Mouse (Mus musculus) G1E (cell line): ENCODE measurements around the gene Txlng. TPM values are rescaled to one million over a fixed set of nuclear protein-coding genes. Genes with fewer than 3 reads are reported as not detected.
A peak's percentile ranks its signal among the peaks of the same experiment; 100 is the strongest.
"Not testable (repeated sequence)": the region's sequence is repeated elsewhere in the genome, so short reads cannot be mapped to it uniquely, and the experiment has no call there.

Experiments
- ATAC-seq: 2 replicates; pipeline ENCODE4 v1.8.0; 2016; ENCODE audit warnings: mild to moderate bottlenecking; ENCODE audit not compliant: insufficient number of reproducible peaks, poor library complexity, low FRiP score, severe bottlenecking; ENCODE audit errors: extremely low read depth
- DNase-seq: peaks from one replicate; pipeline ENCODE4 v3.0.0; 2012; ENCODE audit warnings: low spot score
- H3K27me3 ChIP-seq: 2 replicates; pipeline ENCODE4 v1.6.1; 2012; ENCODE audit warnings: mild to moderate bottlenecking, low read length, inconsistent platforms; ENCODE audit not compliant: insufficient read depth
- H3K36me3 ChIP-seq: replicated peaks from 2 replicates; pipeline ENCODE3; 2012; ENCODE audit warnings: mild to moderate bottlenecking, inconsistent platforms
- H3K4me1 ChIP-seq: 2 replicates; pipeline ENCODE4 v1.6.1; 2012; ENCODE audit warnings: low read depth, low read length, inconsistent platforms, mixed read lengths; ENCODE audit not compliant: insufficient read depth
- H3K4me3 ChIP-seq: 2 replicates; pipeline ENCODE4 v1.5.1; 2012; ENCODE audit warnings: low read depth, mild to moderate bottlenecking, inconsistent platforms, low read length, moderate library complexity, mixed read lengths
- H3K9me3 ChIP-seq: replicated peaks from 2 replicates; pipeline ENCODE4 v1.6.1; 2012; ENCODE audit warnings: inconsistent platforms
- CTCF ChIP-seq: IDR thresholded peaks from 2 replicates; pipeline ENCODE4 v1.5.1; 2012; ENCODE audit warnings: low read depth, low read length, inconsistent platforms, mixed read lengths
- GATA1 ChIP-seq: IDR thresholded peaks from 2 replicates; pipeline ENCODE4 v1.6.1; 2012; ENCODE audit warnings: borderline replicate concordance, low read length, inconsistent platforms, mixed read lengths
- GATA2 ChIP-seq: IDR thresholded peaks from 2 replicates; pipeline ENCODE4 v1.6.1; 2012; ENCODE audit warnings: low read depth, low read length, inconsistent platforms, borderline replicate concordance
- POLR2AphosphoS5 ChIP-seq: IDR thresholded peaks from 2 replicates; pipeline ENCODE4 v1.6.1; 2012; ENCODE audit warnings: low read depth, low read length, inconsistent platforms; ENCODE audit not compliant: insufficient replicate concordance
- TAL1 ChIP-seq: conservative IDR thresholded peaks from 2 replicates; pipeline ENCODE4 v1.6.1; 2012; ENCODE audit warnings: low read depth, low read length, inconsistent platforms, mixed read lengths
- polyA plus RNA-seq: library from polyadenylated mRNA; stranded (reverse); fragments of >175 nt; gene quantifications from 2 replicates; pipeline ENCODE4 v1.2.3, GENCODE M21; 2012
- total RNA-seq, 2 experiments: library from RNA; stranded (forward) in 1 of 2; stranded (reverse) in 1 of 2; fragments of 200-1000 nt in 1 of 2; fragments of >200 nt in 1 of 2; fragmentation: Nextera tagmentation in 1 of 2; gene quantifications; 2 replicates each; pipeline ENCODE4 v1.2.3; 2014 to 2017

The Txlng gene
- total and polyA plus RNA-seq, 3 experiments: 8.2 to 39.1 (median 36.5) TPM

DNA sequence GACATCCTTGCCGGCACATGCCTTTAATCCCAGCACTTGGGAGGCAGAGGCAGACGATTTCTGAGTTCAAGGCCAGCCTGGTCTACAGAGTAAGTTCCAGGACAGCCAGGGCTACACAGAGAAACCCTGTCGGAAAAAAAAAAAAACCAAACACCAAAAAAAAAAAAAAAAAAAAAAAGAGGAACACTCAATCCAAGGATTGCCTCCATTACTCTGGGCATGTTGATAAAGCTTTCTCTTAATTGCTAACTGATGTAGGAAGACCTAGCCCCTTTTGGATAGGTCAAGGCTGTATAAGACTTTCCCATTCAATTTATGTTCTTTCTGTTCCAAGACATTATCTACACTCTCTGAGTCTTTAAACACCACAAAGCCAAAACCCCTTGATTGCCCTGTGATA is 16.3 kb upstream of the Txlng start:
- Histone ChIP-seq H3K4me3 (no peak overlapping the region), H3K27me3 (0 out of 2 replicates have a peak, but pooled peaks cover 4% of the 10 kb centered on the region), H3K9me3 (no peaks in the 10 kb centered on the region), H3K4me1 (no peaks in the 10 kb centered on the region), H3K36me3 (no peaks in the 10 kb centered on the region)
- TF ChIP-seq CTCF: no peak
- no peak for TF ChIP-seq GATA1
- no peak for TF ChIP-seq POLR2AphosphoS5
- no peak for TF ChIP-seq GATA2
- TF ChIP-seq TAL1: no peak
- no peak for DNase-seq
- no peak for ATAC-seq

GRCm38 (mm10) chrX:162844447-162845100 is 15.3 kb upstream of the Txlng start:
- Histone ChIP-seq H3K9me3 (no peaks in the 10 kb centered on the region), H3K36me3 (no peaks in the 10 kb centered on the region), H3K4me1 (no peaks in the 10 kb centered on the region), H3K4me3 (no peak overlapping the region), H3K27me3 (0 out of 2 replicates have a peak, but pooled peaks cover 4% of the 10 kb centered on the region)
- DNase-seq: no peak
- no peak for ATAC-seq
- TF ChIP-seq POLR2AphosphoS5: no peak
- no peak for TF ChIP-seq GATA2
- TF ChIP-seq GATA1: no peak
- no peak for TF ChIP-seq CTCF
- TF ChIP-seq TAL1: no peak

GRCm38 (mm10) chrX:162832101-162832500 is 2.8 kb upstream of the Txlng start:
- Histone ChIP-seq H3K36me3 (no peaks in the 10 kb centered on the region), H3K4me3 (no peak overlapping the region), H3K27me3 (no peaks in the 10 kb centered on the region), H3K4me1 (peaks cover 6% of the 10 kb centered on the region; the same call in 1 of the 2 replicates), H3K9me3 (no peaks in the 10 kb centered on the region)
- no peak for TF ChIP-seq GATA2
- no peak for TF ChIP-seq CTCF
- TF ChIP-seq POLR2AphosphoS5: no peak
- TF ChIP-seq TAL1: no peak
- TF ChIP-seq GATA1: no peak
- ATAC-seq (no peak), DNase-seq (no peak)

- H3K4me3 ChIP-seq: no peak overlapping the region
- TF ChIP-seq GATA2 (no peak), POLR2AphosphoS5 (no peak), TAL1 (no peak), CTCF (no peak), GATA1 (no peak)
- ATAC-seq (no peak), DNase-seq (no peak)
- no peaks in the 10 kb centered on the region for H3K27me3 ChIP-seq
- H3K36me3 ChIP-seq: no peaks in the 10 kb centered on the region
- H3K4me1 ChIP-seq: peaks cover 6% of the 10 kb centered on the region; the same call in 1 of the 2 replicates
- no peaks in the 10 kb centered on the region for H3K9me3 ChIP-seq
Measured at GRCm38 (mm10) chrX:162831542-162831941, 2.3 kb upstream of the Txlng start.

DNA sequence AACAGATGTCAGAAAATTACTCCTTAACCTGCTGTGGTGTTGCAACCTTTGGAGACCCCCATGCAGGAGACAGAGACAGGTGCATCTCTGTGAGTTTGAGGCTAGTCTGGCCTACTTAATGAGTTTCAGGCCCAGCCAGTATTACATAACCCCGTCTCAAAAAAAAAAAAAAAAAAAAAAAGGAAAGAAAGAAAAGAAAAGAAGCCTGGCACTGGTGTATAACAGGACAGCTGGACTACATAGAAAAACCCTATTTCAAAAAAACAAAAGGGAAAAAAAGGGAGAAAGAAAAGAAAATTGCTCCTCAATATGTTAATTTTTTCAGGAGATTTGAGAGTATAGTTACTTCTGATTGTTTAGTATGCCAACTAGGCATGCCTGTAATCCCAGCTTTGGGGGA is 1.8 kb upstream of the Txlng start:
- no peaks in the 10 kb centered on the region for H3K36me3 ChIP-seq
- no peak for ATAC-seq
- no peak overlapping the region for H3K4me3 ChIP-seq

DNA sequence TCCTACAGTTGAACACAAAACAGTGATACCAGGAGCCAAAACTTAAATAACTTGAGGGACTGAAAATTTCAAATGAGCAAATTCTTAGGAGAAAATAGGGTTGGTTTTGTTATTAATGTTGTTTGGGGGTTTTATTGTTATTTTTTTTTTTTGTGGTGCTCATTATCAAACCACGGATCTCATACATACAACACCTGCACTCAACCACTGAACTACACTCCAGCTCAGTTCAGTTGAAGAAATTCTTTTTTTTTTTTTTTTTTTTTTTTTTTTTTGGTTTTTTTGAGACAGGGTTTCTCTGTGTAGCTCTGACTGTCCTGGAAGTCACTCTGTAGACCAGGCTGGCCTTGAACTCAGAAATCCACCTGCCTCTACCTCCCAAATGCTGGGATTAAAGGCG is 1.1 kb upstream of the Txlng start:
- DNase-seq: not testable (repeated sequence)

More for the DNA sequence above, 1.8 kb upstream of the Txlng start:
- Histone ChIP-seq H3K9me3 (no peaks in the 10 kb centered on the region), H3K27me3 (no peaks in the 10 kb centered on the region), H3K4me1 (peaks cover 6% of the 10 kb centered on the region; the same call in 1 of the 2 replicates)
- no peak for TF ChIP-seq POLR2AphosphoS5
- TF ChIP-seq CTCF: no peak
- no peak for TF ChIP-seq GATA2
- TF ChIP-seq GATA1: no peak
- TF ChIP-seq TAL1: no peak
- DNase-seq: no peak

DNA sequence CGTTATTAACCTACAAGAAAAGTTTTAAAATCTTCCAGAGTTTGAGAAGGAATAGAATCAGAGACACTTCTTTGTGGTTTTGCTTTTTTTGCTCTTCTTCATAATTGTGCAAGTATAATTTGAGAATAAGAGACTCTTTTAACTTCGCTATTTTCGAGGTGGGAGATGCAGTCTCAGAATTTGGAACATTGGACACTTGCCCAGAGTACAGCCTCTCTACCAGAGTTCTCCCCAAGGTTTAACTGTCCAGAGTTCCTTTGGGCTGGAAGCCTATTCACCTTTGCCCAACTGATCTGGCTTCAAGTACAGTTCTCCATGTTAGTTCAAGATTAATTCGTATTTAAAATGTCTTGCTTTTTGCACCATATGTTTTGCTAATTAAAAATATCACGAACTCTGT is 487 bp upstream of the Txlng start:
- DNase-seq (no peak), ATAC-seq (no peak)
- Histone ChIP-seq H3K27me3 (no peaks in the 10 kb centered on the region), H3K4me1 (peaks cover 6% of the 10 kb centered on the region; the same call in 1 of the 2 replicates), H3K36me3 (peaks cover 11% of the 10 kb centered on the region), H3K4me3 (peak overlapping the region; percentile 81), H3K9me3 (no peaks in the 10 kb centered on the region)
- TF ChIP-seq GATA2: no peak
- TF ChIP-seq TAL1: no peak
- TF ChIP-seq GATA1: no peak
- TF ChIP-seq POLR2AphosphoS5: no peak
- TF ChIP-seq CTCF: no peak

More for the DNA sequence above, 1.1 kb upstream of the Txlng start:
- not testable (repeated sequence) for H3K4me3 ChIP-seq, H3K9me3 ChIP-seq, H3K27me3 ChIP-seq, H3K36me3 ChIP-seq, ATAC-seq, H3K4me1 ChIP-seq
